Mouse (Mus musculus): ENCODE results near the gene Glod4. TPM values are rescaled to one million over a fixed set of nuclear protein-coding genes. Genes with fewer than 3 reads are reported as not detected.
A peak's percentile ranks its signal among the peaks of the same experiment; 100 is the strongest.

Glod4 gene
- total RNA-seq, 2 experiments from 2014 or later, result 37.7 to 44.7 TPM

- intact Hi-C loops (cut with DNase I), result no loop called here
- DNase-seq, result no peak
These were observed 90.1 kb downstream of the Glod4 start for GRCm38 (mm10) chr11:76153236-76153951.

- intact Hi-C loops (cut with DNase I), result no loop called here
- no peak for DNase-seq
These were observed 92.5 kb downstream of the Glod4 start for GRCm38 (mm10) chr11:76150980-76151379.

- DNase-seq, result peak in 1 of 2 experiments; percentile 10
- intact Hi-C loops (cut with DNase I), result no loop called here
These were observed 95.2 kb downstream of the Glod4 start for GRCm38 (mm10) chr11:76148055-76149008.

- intact Hi-C loops (cut with DNase I), result no loop called here
- no peak for DNase-seq
These were observed 97.1 kb downstream of the Glod4 start for GRCm38 (mm10) chr11:76146187-76147010.

- intact Hi-C loops (cut with DNase I), result no loop called here
- DNase-seq, result no peak
These were observed 98.4 kb downstream of the Glod4 start for GRCm38 (mm10) chr11:76145169-76145568.

- intact Hi-C loops (cut with DNase I), result no loop called here
- no peak for DNase-seq
These were observed 99.1 kb downstream of the Glod4 start for GRCm38 (mm10) chr11:76144386-76144785.

GRCm38 (mm10) chr11:76137996-76138395, 105.5 kb downstream of the Glod4 start:
- intact Hi-C loops (cut with DNase I), result no loop called here

GRCm38 (mm10) chr11:76135641-76136437, 107.7 kb downstream of the Glod4 start:
- intact Hi-C loops (cut with DNase I), result no loop called here
- DNase-seq, result no peak

More at GRCm38 (mm10) chr11:76137996-76138395, 105.5 kb downstream of the Glod4 start:
- no peak for DNase-seq

- DNase-seq, result peak; percentile 43 to 47
- intact Hi-C loops (cut with DNase I), result loop anchor here (5.0 kb wide), 1 partner anchor 49 kb away; no protein-coding TSS in a partner anchor
These were observed 112.7 kb downstream of the Glod4 start for GRCm38 (mm10) chr11:76130859-76131258.

GRCm38 (mm10) chr11:76125386-76125785, 118.1 kb downstream of the Glod4 start:
- intact Hi-C loops (cut with DNase I), result no loop called here
- DNase-seq, result peak; percentile 37 to 56

- DNase-seq, result no peak
- intact Hi-C loops (cut with DNase I), result no loop called here
These were observed 120.0 kb downstream of the Glod4 start for GRCm38 (mm10) chr11:76123517-76123916.

- no peak for DNase-seq
- intact Hi-C loops (cut with DNase I), result no loop called here
These were observed 121.0 kb downstream of the Glod4 start for GRCm38 (mm10) chr11:76122571-76122970.

- intact Hi-C loops (cut with DNase I), result no loop called here
- DNase-seq, result no peak
These were observed 122.4 kb downstream of the Glod4 start for GRCm38 (mm10) chr11:76121086-76121485.

GRCm38 (mm10) chr11:76120407-76120901, 123.1 kb downstream of the Glod4 start:
- DNase-seq, result peak; percentile 18 to 26
- intact Hi-C loops (cut with DNase I), result no loop called here

GRCm38 (mm10) chr11:76110416-76110815, 133.1 kb downstream of the Glod4 start:
- intact Hi-C loops (cut with DNase I), result no loop called here
- no peak for DNase-seq

- no peak for DNase-seq
- intact Hi-C loops (cut with DNase I), result no loop called here
These were observed 136.7 kb downstream of the Glod4 start for GRCm38 (mm10) chr11:76106551-76107496.

GRCm38 (mm10) chr11:76101154-76101553, 142.4 kb downstream of the Glod4 start:
- no peak for DNase-seq
- intact Hi-C loops (cut with DNase I), result no loop called here
